Mouse (Mus musculus) cortical plate, adult 2 months (tissue): ENCODE measurements around the gene Furin.

Source experiments
- CTCF ChIP-seq: fragments of 200-500 bp; IDR thresholded peaks from 2 replicates; pipeline ENCODE4 v1.5.1; 2011; ENCODE audit warnings: mild to moderate bottlenecking, control low read depth, low read length; ENCODE audit not compliant: insufficient read depth; ENCODE audit errors: extremely low read depth
- POLR2A ChIP-seq: fragments of 200-500 bp; IDR thresholded peaks from 2 replicates; pipeline ENCODE4 v1.6.1; 2011; ENCODE audit warnings: mild to moderate bottlenecking, low read length, control low read depth; ENCODE audit not compliant: insufficient read depth; ENCODE audit errors: extremely low read depth

- TF ChIP-seq POLR2A (no peak), CTCF (no peak)
Measured at GRCm38 (mm10) chr7:80439032-80439760, 34.0 kb upstream of the Furin start.
